Mouse (Mus musculus): ENCODE data around the gene Mctp1. TPM values are rescaled to one million over a fixed set of nuclear protein-coding genes. Genes with fewer than 3 reads are reported as not detected.

Mctp1 gene
- polyA plus RNA-seq, 1 experiment from 2014 or later = 4.0 TPM

DNA sequence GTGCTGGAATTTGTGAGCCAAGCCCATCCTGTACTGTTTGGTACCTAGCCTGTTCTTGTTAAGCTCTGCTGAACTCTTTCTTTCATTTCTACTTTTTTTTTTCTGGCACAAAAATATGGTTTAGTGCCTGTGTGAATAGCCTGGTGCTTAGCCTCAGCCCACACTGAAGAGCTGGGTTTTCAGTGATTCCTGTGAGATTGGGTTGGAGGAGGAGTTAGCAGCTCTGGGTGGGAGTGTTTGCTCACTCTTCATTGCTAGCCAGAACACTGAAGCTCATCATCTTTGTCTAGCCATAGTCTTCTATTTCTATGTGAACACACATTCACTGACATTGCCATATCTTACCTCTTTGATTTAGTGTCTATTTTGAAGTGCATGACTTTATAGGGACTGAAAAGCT lies 225.1 kb downstream of the Mctp1 start:
- no peak for ATAC-seq
- Histone ChIP-seq H3K27me3 (replicated peaks; ENCODE audit: control insufficient read depth, insufficient read depth, low read length) (no peaks in the 10 kb centered on the region), H3K4me3 (ENCODE audit: low read depth, low read length) (no peak overlapping the region), H3K4me2 (ENCODE audit: low read length) (no peak overlapping the region), H3K36me3 (ENCODE audit: control insufficient read depth, insufficient read depth, low read length) (no peaks in the 10 kb centered on the region), H3K9ac (ENCODE audit: low read length) (no peak overlapping the region), H3K4me1 (ENCODE audit: control insufficient read depth, insufficient read depth, low read length) (no peaks in the 10 kb centered on the region), H3K9me3 (replicated peaks; ENCODE audit: control insufficient read depth, low read length) (no peaks in the 10 kb centered on the region), H3K27ac (ENCODE audit: low read depth, low read length) (no peak overlapping the region)
- no peak for DNase-seq (ENCODE audit: low spot score)

DNA sequence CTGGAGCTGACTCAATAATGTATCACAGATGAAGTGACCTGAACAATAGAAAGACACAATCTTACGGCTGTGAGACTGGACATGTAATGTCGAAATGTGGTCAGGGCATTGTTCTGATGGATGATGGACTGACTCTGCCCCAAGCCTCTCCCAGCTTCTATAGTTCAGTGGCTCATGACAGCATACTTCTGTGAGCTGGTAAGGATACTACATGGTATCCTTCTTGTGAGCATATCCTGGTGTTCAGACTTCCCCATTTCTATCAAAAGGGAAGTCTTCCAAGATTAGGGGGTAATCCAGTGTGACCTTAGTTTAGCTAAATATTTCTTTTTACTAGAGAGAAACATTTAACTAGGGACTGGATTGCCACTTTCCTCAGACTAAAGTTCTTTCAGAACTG lies 227.2 kb downstream of the Mctp1 start:
- 81% methylated on average over 2 of the region's 2 CpGs for WGBS
- H3K4me2 ChIP-seq (ENCODE audit: low read length) = no peak overlapping the region

DNA sequence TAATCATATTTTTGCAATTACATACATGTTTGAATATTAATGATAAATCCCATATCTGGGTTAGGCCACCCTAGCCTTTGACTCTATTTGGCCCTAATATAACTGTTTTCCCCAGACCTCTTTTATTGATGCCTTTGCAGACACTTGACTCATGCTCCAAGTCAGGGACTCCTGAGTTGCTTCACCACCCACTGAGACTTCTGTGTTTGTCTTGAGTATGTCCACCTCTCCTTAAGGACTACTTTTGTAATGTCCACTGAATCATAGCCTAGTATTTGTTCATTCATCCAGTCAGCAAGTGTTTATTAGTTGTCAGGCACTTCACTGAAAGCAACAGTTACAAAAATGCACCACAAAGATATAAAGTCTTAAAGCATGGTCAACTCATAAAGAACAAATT lies 235.8 kb downstream of the Mctp1 start:
- Histone ChIP-seq H3K4me3 (ENCODE audit: low read depth, low read length) (no peak overlapping the region), H3K9me3 (replicated peaks; ENCODE audit: control insufficient read depth, low read length) (no peaks in the 10 kb centered on the region), H3K4me2 (ENCODE audit: low read length) (no peak overlapping the region), H3K9ac (ENCODE audit: low read length) (no peak overlapping the region), H3K27ac (ENCODE audit: low read depth, low read length) (no peak overlapping the region), H3K36me3 (ENCODE audit: control insufficient read depth, insufficient read depth, low read length) (no peaks in the 10 kb centered on the region), H3K4me1 (ENCODE audit: control insufficient read depth, insufficient read depth, low read length) (no peaks in the 10 kb centered on the region), H3K27me3 (replicated peaks; ENCODE audit: control insufficient read depth, insufficient read depth, low read length) (no peaks in the 10 kb centered on the region)
- DNase-seq (ENCODE audit: low spot score) = no peak
- no peak for ATAC-seq

More for the DNA sequence above, 227.2 kb downstream of the Mctp1 start:
- ATAC-seq (no peak), DNase-seq (ENCODE audit: low spot score) (no peak)
- no peaks in the 10 kb centered on the region for H3K27me3 ChIP-seq (replicated peaks; ENCODE audit: control insufficient read depth, insufficient read depth, low read length)
- H3K9ac ChIP-seq (ENCODE audit: low read length) = no peak overlapping the region
- no peaks in the 10 kb centered on the region for H3K36me3 ChIP-seq (ENCODE audit: control insufficient read depth, insufficient read depth, low read length)
- H3K9me3 ChIP-seq (replicated peaks; ENCODE audit: control insufficient read depth, low read length) = no peaks in the 10 kb centered on the region
- H3K4me3 ChIP-seq (ENCODE audit: low read depth, low read length) = no peak overlapping the region
- H3K27ac ChIP-seq (ENCODE audit: low read depth, low read length) = no peak overlapping the region
- no peaks in the 10 kb centered on the region for H3K4me1 ChIP-seq (ENCODE audit: control insufficient read depth, insufficient read depth, low read length)

DNA sequence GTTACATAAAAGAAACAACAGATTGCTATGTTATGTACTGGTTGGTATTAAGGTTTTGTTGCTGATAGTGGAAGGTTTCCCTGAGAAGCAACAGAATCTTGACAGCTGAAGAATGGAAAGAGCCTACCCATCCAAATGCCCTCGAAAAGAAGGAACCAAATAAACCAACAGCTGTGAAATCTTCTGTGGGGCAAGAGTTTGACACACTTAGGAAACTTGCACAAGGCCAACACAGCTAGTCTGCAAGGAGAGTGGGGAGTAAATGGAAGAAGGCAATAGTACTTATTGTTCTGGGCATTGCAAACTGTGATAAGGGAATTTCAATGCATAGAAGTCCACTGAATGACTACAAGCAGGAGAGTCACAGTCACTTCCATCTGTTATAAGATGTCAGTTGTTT lies 236.2 kb downstream of the Mctp1 start:
- no peak for DNase-seq (ENCODE audit: low spot score)
- Histone ChIP-seq H3K9ac (ENCODE audit: low read length) (no peak overlapping the region), H3K4me1 (ENCODE audit: control insufficient read depth, insufficient read depth, low read length) (no peaks in the 10 kb centered on the region), H3K9me3 (replicated peaks; ENCODE audit: control insufficient read depth, low read length) (no peaks in the 10 kb centered on the region), H3K4me2 (ENCODE audit: low read length) (no peak overlapping the region), H3K27ac (ENCODE audit: low read depth, low read length) (no peak overlapping the region), H3K4me3 (ENCODE audit: low read depth, low read length) (no peak overlapping the region), H3K36me3 (ENCODE audit: control insufficient read depth, insufficient read depth, low read length) (no peaks in the 10 kb centered on the region), H3K27me3 (replicated peaks; ENCODE audit: control insufficient read depth, insufficient read depth, low read length) (no peaks in the 10 kb centered on the region)
- WGBS = 66% methylated on average over 1 of the region's 1 CpGs
- no peak for ATAC-seq

DNA sequence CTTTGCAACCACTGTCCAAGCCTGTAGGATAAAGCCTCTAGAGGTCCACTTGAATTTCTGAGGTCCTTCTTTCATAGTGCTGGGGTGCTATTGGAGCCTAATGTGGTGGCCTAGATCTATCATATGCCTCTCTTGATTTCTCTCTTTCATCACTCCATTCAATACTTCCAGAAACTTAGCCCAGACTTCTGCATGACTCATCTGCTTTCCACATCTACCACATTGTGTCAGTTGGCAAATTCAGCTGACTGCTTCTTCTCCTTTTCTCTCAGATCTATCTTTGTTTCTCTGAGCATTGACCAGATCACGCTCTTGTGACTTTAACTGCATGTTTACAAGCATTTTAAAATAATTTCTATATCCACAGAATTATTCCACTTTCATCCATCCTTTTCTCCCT lies 249.4 kb downstream of the Mctp1 start:
- Histone ChIP-seq H3K4me2 (ENCODE audit: low read length) (no peak overlapping the region), H3K36me3 (ENCODE audit: control insufficient read depth, insufficient read depth, low read length) (no peaks in the 10 kb centered on the region), H3K27ac (ENCODE audit: low read depth, low read length) (no peak overlapping the region), H3K4me3 (ENCODE audit: low read depth, low read length) (no peak overlapping the region), H3K4me1 (ENCODE audit: control insufficient read depth, insufficient read depth, low read length) (no peaks in the 10 kb centered on the region), H3K9me3 (replicated peaks; ENCODE audit: control insufficient read depth, low read length) (no peaks in the 10 kb centered on the region), H3K9ac (ENCODE audit: low read length) (no peak overlapping the region), H3K27me3 (replicated peaks; ENCODE audit: control insufficient read depth, insufficient read depth, low read length) (no peaks in the 10 kb centered on the region)
- DNase-seq (ENCODE audit: low spot score) (no peak), ATAC-seq (no peak)
- 91% methylated on average over 1 of the region's 1 CpGs for WGBS

DNA sequence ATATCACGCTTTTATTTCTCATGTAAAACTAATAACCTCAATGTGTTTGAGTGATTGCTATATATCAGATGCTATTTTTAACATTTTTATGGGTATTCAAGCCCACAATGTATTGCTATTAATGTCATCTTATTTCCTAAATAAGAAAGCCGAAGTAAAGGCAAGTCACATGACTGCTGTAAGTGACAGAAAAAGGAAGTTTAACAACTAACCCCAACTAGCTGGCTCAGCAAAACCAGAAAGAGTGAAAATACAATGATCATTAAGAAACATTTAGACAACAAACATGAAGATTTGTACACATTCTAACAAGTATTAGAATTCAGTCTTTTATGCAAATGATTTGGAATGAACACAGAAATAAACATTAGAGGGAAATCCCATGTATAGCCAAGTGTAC lies 253.9 kb downstream of the Mctp1 start:
- no peak for ATAC-seq
- H3K4me3 ChIP-seq (ENCODE audit: low read depth, low read length) = no peak overlapping the region
- H3K4me2 ChIP-seq (ENCODE audit: low read length) = no peak overlapping the region
- no peaks in the 10 kb centered on the region for H3K27me3 ChIP-seq (replicated peaks; ENCODE audit: control insufficient read depth, insufficient read depth, low read length)
- no peaks in the 10 kb centered on the region for H3K36me3 ChIP-seq (ENCODE audit: control insufficient read depth, insufficient read depth, low read length)
- no peaks in the 10 kb centered on the region for H3K4me1 ChIP-seq (ENCODE audit: control insufficient read depth, insufficient read depth, low read length)
- no peak overlapping the region for H3K27ac ChIP-seq (ENCODE audit: low read depth, low read length)
- no peaks in the 10 kb centered on the region for H3K9me3 ChIP-seq (replicated peaks; ENCODE audit: control insufficient read depth, low read length)
- WGBS = 85% methylated on average over 2 of the region's 2 CpGs
- DNase-seq (ENCODE audit: low spot score) = no peak
- H3K9ac ChIP-seq (ENCODE audit: low read length) = no peak overlapping the region

DNA sequence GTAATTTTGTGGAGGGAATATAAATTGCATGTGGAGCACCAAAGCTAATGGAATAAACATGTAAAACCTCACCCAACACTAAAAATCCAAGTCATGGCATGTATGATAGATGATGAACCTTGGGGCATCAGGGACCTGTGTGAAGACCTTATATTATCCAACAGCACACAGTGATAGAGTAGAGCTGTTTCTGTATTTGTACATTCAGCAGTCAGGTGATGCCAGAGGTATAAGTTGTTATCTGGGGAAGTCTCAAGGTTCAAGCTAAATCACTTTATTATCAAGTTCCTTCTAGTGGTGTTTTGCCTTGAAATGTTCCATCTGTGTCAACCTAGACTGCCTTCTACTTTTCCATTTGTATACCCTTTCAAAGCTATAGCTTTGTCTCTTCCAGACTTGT lies 275.2 kb downstream of the Mctp1 start:
- H3K9ac ChIP-seq (ENCODE audit: low read length) = no peak overlapping the region
- no peak overlapping the region for H3K4me3 ChIP-seq (ENCODE audit: low read depth, low read length)
- no peaks in the 10 kb centered on the region for H3K4me1 ChIP-seq (ENCODE audit: control insufficient read depth, insufficient read depth, low read length)
- DNase-seq (ENCODE audit: low spot score) = no peak
- no peak overlapping the region for H3K27ac ChIP-seq (ENCODE audit: low read depth, low read length)
- H3K36me3 ChIP-seq (ENCODE audit: control insufficient read depth, insufficient read depth, low read length) = no peaks in the 10 kb centered on the region
- ATAC-seq = no peak
- H3K9me3 ChIP-seq (replicated peaks; ENCODE audit: control insufficient read depth, low read length) = no peaks in the 10 kb centered on the region
- no peaks in the 10 kb centered on the region for H3K27me3 ChIP-seq (replicated peaks; ENCODE audit: control insufficient read depth, insufficient read depth, low read length)
- no peak overlapping the region for H3K4me2 ChIP-seq (ENCODE audit: low read length)

DNA sequence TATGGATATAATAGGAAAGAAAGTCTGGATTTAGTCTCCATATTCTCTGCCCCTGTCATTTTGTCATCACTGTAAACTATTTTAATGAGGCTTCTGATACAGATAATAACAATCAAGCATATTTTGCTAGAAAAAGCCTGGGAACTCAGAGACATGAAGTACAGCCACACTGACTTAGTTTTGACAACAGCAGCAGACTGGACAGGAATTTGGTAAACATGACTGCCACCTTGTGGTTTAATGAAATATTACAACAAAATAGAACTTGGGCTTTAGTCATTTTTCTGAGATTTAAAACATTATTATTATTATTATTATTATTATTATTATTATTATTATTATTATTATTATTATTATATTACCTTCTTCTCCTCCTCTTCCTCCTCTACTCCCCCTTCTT lies 297.0 kb downstream of the Mctp1 start:
- peak; percentile 73 for DNase-seq (ENCODE audit: low spot score)

DNA sequence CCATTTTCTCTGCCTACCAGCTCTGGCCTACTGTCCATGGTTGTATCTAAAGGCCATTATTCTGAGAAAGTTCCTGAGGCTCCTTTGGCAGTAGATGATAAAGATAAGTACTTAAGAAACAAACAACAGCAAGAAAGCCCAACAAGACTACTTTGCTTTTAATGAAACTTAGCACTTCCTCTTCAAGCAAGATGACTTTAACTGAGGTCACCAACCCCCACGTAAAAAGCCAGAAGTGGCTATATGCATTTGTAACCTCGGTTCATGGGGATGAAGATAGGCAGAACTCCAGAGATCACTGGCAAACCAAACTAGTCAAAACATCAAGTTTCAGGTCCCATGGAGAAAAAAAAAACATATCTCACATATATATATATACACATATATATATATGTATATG lies 305.0 kb downstream of the Mctp1 start:
- ATAC-seq (no peak), DNase-seq (ENCODE audit: low spot score) (no peak)
- WGBS = 95% methylated on average over 2 of the region's 2 CpGs
- Histone ChIP-seq H3K9ac (ENCODE audit: low read length) (no peak overlapping the region), H3K27me3 (replicated peaks; ENCODE audit: control insufficient read depth, insufficient read depth, low read length) (no peaks in the 10 kb centered on the region), H3K27ac (ENCODE audit: low read depth, low read length) (no peak overlapping the region), H3K9me3 (replicated peaks; ENCODE audit: control insufficient read depth, low read length) (no peaks in the 10 kb centered on the region), H3K4me2 (ENCODE audit: low read length) (no peak overlapping the region), H3K36me3 (ENCODE audit: control insufficient read depth, insufficient read depth, low read length) (no peaks in the 10 kb centered on the region), H3K4me3 (ENCODE audit: low read depth, low read length) (no peak overlapping the region), H3K4me1 (ENCODE audit: control insufficient read depth, insufficient read depth, low read length) (no peaks in the 10 kb centered on the region)

More for the DNA sequence above, 297.0 kb downstream of the Mctp1 start:
- Histone ChIP-seq H3K4me1 (ENCODE audit: control insufficient read depth, insufficient read depth, low read length) (no peaks in the 10 kb centered on the region), H3K27ac (ENCODE audit: low read depth, low read length) (no peak overlapping the region), H3K36me3 (ENCODE audit: control insufficient read depth, insufficient read depth, low read length) (no peaks in the 10 kb centered on the region), H3K4me2 (ENCODE audit: low read length) (no peak overlapping the region), H3K4me3 (ENCODE audit: low read depth, low read length) (no peak overlapping the region), H3K9ac (ENCODE audit: low read length) (no peak overlapping the region), H3K9me3 (replicated peaks; ENCODE audit: control insufficient read depth, low read length) (no peaks in the 10 kb centered on the region), H3K27me3 (replicated peaks; ENCODE audit: control insufficient read depth, insufficient read depth, low read length) (no peaks in the 10 kb centered on the region)
- peak; percentile 68 for ATAC-seq

DNA sequence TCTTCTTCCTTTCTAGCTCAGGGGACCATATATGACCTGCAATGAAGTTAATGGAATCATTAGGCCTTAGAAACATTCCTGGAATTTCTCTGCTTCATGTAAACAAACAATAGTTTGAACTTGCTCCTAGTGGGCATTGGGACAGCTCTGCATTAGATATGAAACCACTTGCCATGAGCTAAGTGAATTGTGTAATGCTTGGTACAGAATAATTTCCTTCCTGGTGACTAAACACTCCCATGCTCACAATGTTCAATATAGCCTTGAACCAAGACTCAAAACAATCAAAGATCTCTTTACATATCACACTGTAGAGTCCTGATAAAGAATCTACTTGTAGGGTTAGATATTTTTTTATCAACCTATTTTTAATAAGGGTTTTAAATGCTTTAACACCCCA lies 305.8 kb downstream of the Mctp1 start:
- Histone ChIP-seq H3K36me3 (ENCODE audit: control insufficient read depth, insufficient read depth, low read length) (no peaks in the 10 kb centered on the region), H3K27me3 (replicated peaks; ENCODE audit: control insufficient read depth, insufficient read depth, low read length) (no peaks in the 10 kb centered on the region), H3K4me3 (ENCODE audit: low read depth, low read length) (no peak overlapping the region), H3K9ac (ENCODE audit: low read length) (no peak overlapping the region), H3K4me1 (ENCODE audit: control insufficient read depth, insufficient read depth, low read length) (no peaks in the 10 kb centered on the region), H3K27ac (ENCODE audit: low read depth, low read length) (no peak overlapping the region), H3K9me3 (replicated peaks; ENCODE audit: control insufficient read depth, low read length) (no peaks in the 10 kb centered on the region), H3K4me2 (ENCODE audit: low read length) (no peak overlapping the region)
- no peak for DNase-seq (ENCODE audit: low spot score)
- no peak for ATAC-seq

Data from forebrain, embryonic 14.5 days (tissue).